Mouse (Mus musculus) lung, postnatal 0 days (tissue): ENCODE results near the gene Sytl3.
"Not testable (repeated sequence)": the region's sequence is repeated elsewhere in the genome, so short reads cannot be mapped to it uniquely, and the experiment has no call there.

ENCODE experiments used
- CTCF ChIP-seq: IDR thresholded peaks from 2 replicates; pipeline ENCODE4 v1.5.1; 2016; ENCODE audit warnings: antibody characterized with exemption, mild to moderate bottlenecking
- EP300 ChIP-seq: IDR thresholded peaks from 2 replicates; pipeline ENCODE4 v1.6.1; 2016; ENCODE audit warnings: antibody characterized with exemption, mild to moderate bottlenecking, control low read depth

DNA sequence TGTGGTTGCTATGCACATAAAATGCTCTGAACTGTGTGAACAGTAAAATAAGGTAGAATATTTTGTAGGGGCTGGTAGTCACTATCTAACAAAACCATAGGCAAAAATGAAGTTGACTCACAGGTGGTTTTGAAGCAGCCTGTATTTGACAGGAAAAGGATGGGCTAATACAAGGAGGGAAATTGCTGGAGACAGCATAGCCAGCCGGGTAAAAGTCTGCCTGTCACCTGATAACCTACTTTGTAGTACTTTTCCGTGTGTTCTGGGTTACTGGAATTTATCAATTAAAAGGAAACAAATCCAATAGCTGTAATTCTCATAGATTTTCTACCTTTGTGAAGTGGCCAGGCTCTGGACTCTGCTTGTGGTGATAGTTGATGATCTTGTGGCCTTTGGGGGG is 54.6 kb downstream of the Sytl3 start:
- not testable (repeated sequence) for TF ChIP-seq CTCF, EP300
